Mouse (Mus musculus) pancreas, adult 10 weeks (tissue): Measurements from ENCODE around the gene Lrrc45. TPM values are rescaled to one million over a fixed set of nuclear protein-coding genes. Genes with fewer than 3 reads are reported as not detected.

Source experiments
- polyA plus RNA-seq: library from polyadenylated mRNA; stranded (reverse); fragments of 350-450 nt; fragmentation: Illumina TruSeq; extraction: RNeasy Lipid Tissue Mini Kit (QIAGEN cat#74804); gene quantifications from one replicate; pipeline ENCODE4 v1.2.3, GENCODE M21; 2015; ENCODE audit warnings: low read depth, low replicate concordance; ENCODE audit not compliant: insufficient read depth

Gene Lrrc45
- polyA plus RNA-seq, result 37.8 TPM

GRCm38 (mm10) chr11:120713580-120714518 lies at the start of gene Lrrc45, which contains the start of gene Cenpx:
TSS of gene Lrrc45 (plus strand) at chr11:120713925.
TSS of gene Cenpx (minus strand) at chr11:120713738.

GRCm38 (mm10) chr11:120672687-120673593 lies 40.8 kb upstream of the Lrrc45 start, which contains the start of gene Aspscr1:
TSS of gene Aspscr1 (plus strand) at chr11:120672973.

GRCm38 (mm10) chr11:120721124-120722066 lies 7.7 kb downstream of the Lrrc45 start, which contains the start of gene Rac3:
TSS of gene Rac3 (plus strand) at chr11:120721470.

GRCm38 (mm10) chr11:120727169-120727527 lies 13.4 kb downstream of the Lrrc45 start, which contains the start of gene Dcxr:
TSS of gene Dcxr (minus strand) at chr11:120727281.

GRCm38 (mm10) chr11:120731858-120732680 lies 18.3 kb downstream of the Lrrc45 start, which contains the start of gene Cbr2:
TSS of gene Cbr2 (minus strand) at chr11:120732114.

GRCm38 (mm10) chr11:120762672-120763041 lies 48.9 kb downstream of the Lrrc45 start, which contains the start of gene Hmga1b:
TSS of gene Hmga1b (plus strand) at chr11:120762794.

Other genes with a start within 250 kb of the Lrrc45 start
- gene Arl16, start 246.3 kb upstream of the Lrrc45 start, polyA plus RNA-seq, result 5.2 TPM
- 19.4 TPM for gene Mrpl12, start 229.3 kb upstream of the Lrrc45 start, polyA plus RNA-seq
- 11.5 TPM for gene Slc25a10, start 222.1 kb upstream of the Lrrc45 start, polyA plus RNA-seq
- gene Gcgr, start 183.2 kb upstream of the Lrrc45 start, polyA plus RNA-seq, result 2.1 TPM
- gene Mcrip1, start 164.2 kb upstream of the Lrrc45 start, polyA plus RNA-seq, result 27.1 TPM
- not detected for gene Ppp1r27, start 162.8 kb upstream of the Lrrc45 start, polyA plus RNA-seq
- 636 TPM for gene P4hb, start 140.7 kb upstream of the Lrrc45 start, polyA plus RNA-seq
- 79.0 TPM for gene Arhgdia, start 132.3 kb upstream of the Lrrc45 start, polyA plus RNA-seq
- gene Alyref, start 115.6 kb upstream of the Lrrc45 start, polyA plus RNA-seq, result 13.4 TPM
- 11.9 TPM for gene Anapc11, start 115.5 kb upstream of the Lrrc45 start, polyA plus RNA-seq
- gene Npb, start 105.4 kb upstream of the Lrrc45 start, polyA plus RNA-seq, result not detected
- gene Pcyt2, start 96.0 kb upstream of the Lrrc45 start, polyA plus RNA-seq, result 38.6 TPM
- gene Sirt7, start 88.7 kb upstream of the Lrrc45 start, polyA plus RNA-seq, result 19.3 TPM
- gene Mafg, start 80.3 kb upstream of the Lrrc45 start, polyA plus RNA-seq, result 11.0 TPM
- gene Pycr1, start 70.2 kb upstream of the Lrrc45 start, polyA plus RNA-seq, result 24.5 TPM
- 1.4 TPM for gene Myadml2, start 65.8 kb upstream of the Lrrc45 start, polyA plus RNA-seq
- 0.81 TPM for gene Notum, start 52.8 kb upstream of the Lrrc45 start, polyA plus RNA-seq
- 29.7 TPM for gene Aspscr1, start 41.0 kb upstream of the Lrrc45 start, polyA plus RNA-seq
- gene Cenpx, start 187 bp upstream of the Lrrc45 start, polyA plus RNA-seq, result 30.4 TPM
- 6.0 TPM for gene Rac3, start 7.5 kb downstream of the Lrrc45 start, polyA plus RNA-seq
- gene Dcxr, start 13.4 kb downstream of the Lrrc45 start, polyA plus RNA-seq, result 12.0 TPM
- gene Cbr2, start 18.2 kb downstream of the Lrrc45 start, polyA plus RNA-seq, result 26.0 TPM
- not detected for gene Hmga1b, start 48.9 kb downstream of the Lrrc45 start, polyA plus RNA-seq
- gene Rfng, start 70.3 kb downstream of the Lrrc45 start, polyA plus RNA-seq, result 22.7 TPM
- gene Gps1, start 70.3 kb downstream of the Lrrc45 start, polyA plus RNA-seq, result 35.2 TPM
- gene Dus1l, start 82.5 kb downstream of the Lrrc45 start, polyA plus RNA-seq, result 25.3 TPM
- gene Fasn, start 110.6 kb downstream of the Lrrc45 start, polyA plus RNA-seq, result 22.9 TPM
- 4.3 TPM for gene Ccdc57, start 218.9 kb downstream of the Lrrc45 start, polyA plus RNA-seq
- not detected for gene Slc16a3, start 234.6 kb downstream of the Lrrc45 start, polyA plus RNA-seq